Mouse (Mus musculus) thymus, adult 2 months (tissue): Measurements from ENCODE around the gene Sema4a.

ENCODE experiments used
- CTCF ChIP-seq: fragments of 200-500 bp; IDR thresholded peaks from 2 replicates; pipeline ENCODE4 v1.5.1; 2012; ENCODE audit warnings: mild to moderate bottlenecking, control low read depth, low read length, moderate library complexity, borderline replicate concordance; ENCODE audit not compliant: control insufficient read depth, poor library complexity, insufficient read depth; ENCODE audit errors: extremely low read depth
- POLR2A ChIP-seq: fragments of 200-500 bp; IDR thresholded peaks from 2 replicates; pipeline ENCODE4 v1.6.1; 2012; ENCODE audit warnings: mild to moderate bottlenecking, low read length, control low read depth, moderate library complexity; ENCODE audit not compliant: control insufficient read depth, poor library complexity, insufficient read depth; ENCODE audit errors: extremely low read depth

- TF ChIP-seq CTCF (0 out of 2 replicates have a peak, but pooled peaks have one; percentile 8), POLR2A (no peak)
Measured at GRCm38 (mm10) chr3:88436395-88437201, 24.4 kb downstream of the Sema4a start.
